Mouse (Mus musculus) R1 (cell line): Measurements from ENCODE around the gene Gm21870.
"Not testable (repeated sequence)": the region's sequence is repeated elsewhere in the genome, so short reads cannot be mapped to it uniquely, and the experiment has no call there.

Experiments
- DNase-seq: peaks from one replicate; pipeline ENCODE4 v3.0.0-alpha.2; 2018; ENCODE audit warnings: low read depth, low spot score

The Gm21870 gene

DNA sequence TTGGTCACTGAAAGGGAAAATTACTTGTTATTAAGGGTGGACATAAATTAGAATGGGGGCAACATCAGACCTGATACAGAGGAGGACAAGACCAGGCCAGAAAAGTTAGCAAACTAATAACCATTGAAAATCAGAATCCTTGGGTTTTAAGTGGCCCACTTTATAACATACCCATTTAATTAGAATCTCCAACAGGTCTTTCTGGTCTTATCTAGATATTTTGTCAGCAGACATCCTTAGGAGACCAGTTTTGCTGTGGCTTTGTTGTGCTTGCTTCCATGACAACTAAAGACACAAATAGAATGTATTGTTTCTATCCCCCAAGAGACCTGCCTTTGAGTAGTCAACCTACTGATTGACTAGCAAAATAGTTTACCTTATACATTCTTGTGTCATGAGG is at the start of gene Gm21870:
Gm21870 (minus strand) TSS at position 101 of the 400 bp plus-strand sequence.
- DNase-seq: not testable (repeated sequence)

DNA sequence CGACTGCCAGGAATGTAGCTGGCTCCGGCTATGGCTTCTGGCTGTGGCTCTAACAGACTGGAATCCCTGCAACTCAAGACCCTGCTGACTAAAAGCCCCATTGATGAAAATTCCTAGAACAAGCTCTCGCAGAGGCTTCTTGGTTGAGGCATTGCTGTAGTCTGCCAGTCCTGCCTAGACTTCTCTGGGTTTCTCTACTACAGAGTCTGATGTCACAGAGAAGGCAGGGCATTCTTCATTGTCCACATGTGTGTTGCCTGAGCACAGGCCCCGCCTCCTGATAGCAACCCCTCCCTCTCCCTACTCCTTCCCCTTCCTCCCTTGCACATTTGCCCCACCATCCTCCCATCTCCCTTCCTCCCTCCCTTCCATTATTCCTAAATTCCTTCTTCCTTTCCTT is 30.2 kb downstream of the Gm21870 start, which contains the start of gene Btbd35f6:
Btbd35f6 (minus strand) TSS at position 101 of the 400 bp plus-strand sequence.
- DNase-seq: not testable (repeated sequence)
